Mouse (Mus musculus) liver, embryonic 16.5 days (tissue): ENCODE data around the gene Pxn. TPM values are rescaled to one million over a fixed set of nuclear protein-coding genes. Genes with fewer than 3 reads are reported as not detected.

Source experiments
- ATAC-seq: fragments of 200-750 bp; cut with Nextera tagmentation; 2 replicates; pipeline ENCODE4 v1.8.0; 2017; ENCODE audit warnings: low read depth, mild to moderate bottlenecking, moderate number of reproducible peaks, moderate library complexity
- H3K27ac ChIP-seq: fragments of 300-500 bp; sonication (generic); 2 replicates; pipeline ENCODE4 v1.5.1; 2014; ENCODE audit warnings: mild to moderate bottlenecking, low read length
- H3K27me3 ChIP-seq: fragments of 300-500 bp; sonication (generic); 2 replicates; pipeline ENCODE4 v1.6.1; 2014; ENCODE audit warnings: low read depth, low read length, mixed read lengths; ENCODE audit not compliant: control insufficient read depth, insufficient read depth
- H3K36me3 ChIP-seq: fragments of 300-500 bp; sonication (generic); 2 replicates; pipeline ENCODE4 v1.6.1; 2014; ENCODE audit warnings: mild to moderate bottlenecking; ENCODE audit not compliant: control insufficient read depth, insufficient read depth
- H3K4me1 ChIP-seq: fragments of 300-500 bp; sonication (generic); 2 replicates; pipeline ENCODE4 v1.6.1; 2014; ENCODE audit warnings: low read depth, low read length, mixed read lengths; ENCODE audit not compliant: control insufficient read depth
- H3K4me2 ChIP-seq: fragments of 300-500 bp; sonication (generic); 2 replicates; pipeline ENCODE4 v1.6.1; 2014; ENCODE audit warnings: low read depth, low read length, mixed read lengths
- H3K4me3 ChIP-seq: fragments of 300-500 bp; sonication (generic); 2 replicates; pipeline ENCODE4 v1.5.1; 2014; ENCODE audit warnings: low read depth, mild to moderate bottlenecking, low read length
- H3K9ac ChIP-seq: fragments of 300-500 bp; sonication (generic); 2 replicates; pipeline ENCODE4 v1.6.1; 2014; ENCODE audit warnings: low read depth, low read length
- H3K9me3 ChIP-seq: fragments of 300-500 bp; sonication (generic); replicated peaks from 2 replicates; pipeline ENCODE4 v1.6.1; 2016; ENCODE audit warnings: low read length; ENCODE audit not compliant: control insufficient read depth
- WGBS: fragments of 180-500 bp; shearing (Covaris S2); extraction: QIAGEN DNeasy Blood & Tissue Kit; methylation state at CpG from one replicate; pipeline ENCODE4 v1.1.7; 2014; ENCODE audit not compliant: insufficient replicate concordance; 5-methylcytosine and 5-hydroxymethylcytosine counted together
- polyA plus RNA-seq: library from polyadenylated mRNA; unstranded; fragments of >200 nt; fragmentation: Nextera tagmentation; extraction: Ambion mirVana; gene quantifications from 2 replicates; pipeline ENCODE4 v1.2.1, GENCODE M21; 2015

The Pxn gene
- polyA plus RNA-seq, 1 experiment from 2014 or later, result 19.1 TPM

DNA sequence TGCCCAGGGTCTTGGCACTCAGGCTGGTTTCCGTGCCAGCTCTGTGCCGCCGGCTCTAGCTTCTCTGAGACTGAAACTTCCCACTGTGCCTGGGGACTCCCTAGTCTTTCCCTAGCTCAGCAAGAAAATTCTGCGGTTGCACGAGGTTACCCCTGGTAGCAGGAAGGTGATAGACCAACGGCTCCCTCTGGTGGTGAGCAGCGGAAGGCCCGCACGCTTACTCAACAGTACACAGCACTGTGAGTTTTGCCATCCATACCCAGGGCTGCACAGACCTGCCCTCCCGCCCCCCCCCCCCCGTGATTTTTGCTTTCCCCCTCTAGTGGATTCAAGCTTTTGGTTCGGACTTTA, 32.2 kb downstream of the Pxn start:
- H3K4me1 ChIP-seq, result peaks cover 55% of the 10 kb centered on the region
- H3K27ac ChIP-seq, result peak overlapping the region; percentile 18; the same call in 1 of the 2 replicates
- H3K27me3 ChIP-seq, result no peaks in the 10 kb centered on the region
- H3K9ac ChIP-seq, result peak overlapping the region; percentile 16; the same call in 1 of the 2 replicates
- WGBS, result under 1% methylated on average over 12 of the region's 12 CpGs
- H3K9me3 ChIP-seq, result no peaks in the 10 kb centered on the region
- no peaks in the 10 kb centered on the region for H3K36me3 ChIP-seq
- peak overlapping the region; percentile 12; the same call in 1 of the 2 replicates for H3K4me2 ChIP-seq
- peak; percentile 42 for ATAC-seq
- H3K4me3 ChIP-seq, result no peak overlapping the region

DNA sequence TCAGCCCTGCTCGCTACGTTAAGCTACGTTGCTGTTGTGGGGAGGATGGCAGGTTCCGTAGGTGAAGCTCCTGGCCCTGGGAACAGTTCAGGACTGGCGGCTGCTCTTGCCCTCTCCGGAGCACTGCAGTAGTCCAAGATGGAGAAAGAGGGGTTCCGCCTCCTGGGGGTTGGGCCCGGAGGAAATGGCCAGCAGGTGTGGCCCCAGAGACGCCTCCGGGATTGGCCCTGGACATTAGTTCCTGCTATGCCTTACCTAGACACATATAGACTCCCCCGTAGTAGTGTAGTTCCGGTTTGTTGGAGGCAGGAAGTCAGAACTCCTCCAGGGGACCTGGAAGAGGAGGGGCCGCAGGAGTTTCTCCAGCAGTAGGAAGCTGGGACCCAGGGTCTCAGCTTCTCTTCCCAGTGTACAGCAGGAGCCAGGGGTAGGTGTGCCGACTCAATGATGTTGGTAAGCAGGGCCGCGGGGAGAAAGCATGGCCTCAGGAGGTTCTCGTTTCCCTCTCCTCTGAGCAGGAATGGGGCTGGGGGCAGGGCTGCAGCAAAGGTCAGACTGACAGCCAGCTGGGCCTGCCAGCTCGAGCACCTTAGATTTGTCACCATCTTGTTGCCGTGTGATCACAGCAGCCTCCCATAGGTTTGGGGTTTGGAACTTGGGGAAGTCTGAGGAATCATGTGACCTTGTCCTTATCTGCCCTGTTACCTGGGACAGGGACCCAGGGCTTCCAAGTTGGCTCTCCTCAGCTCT, 36.3 kb downstream of the Pxn start:
- Histone ChIP-seq H3K36me3 (peaks cover 3% of the 10 kb centered on the region), H3K27me3 (no peaks in the 10 kb centered on the region), H3K4me3 (peak overlapping the region; percentile 39), H3K9me3 (no peaks in the 10 kb centered on the region), H3K4me1 (peaks cover 37% of the 10 kb centered on the region), H3K27ac (peak overlapping the region; percentile 90), H3K9ac (peak overlapping the region; percentile 48), H3K4me2 (peak overlapping the region; percentile 52)
- peak; percentile 30 for ATAC-seq
- WGBS, result 15% methylated on average over 19 of the region's 19 CpGs

DNA sequence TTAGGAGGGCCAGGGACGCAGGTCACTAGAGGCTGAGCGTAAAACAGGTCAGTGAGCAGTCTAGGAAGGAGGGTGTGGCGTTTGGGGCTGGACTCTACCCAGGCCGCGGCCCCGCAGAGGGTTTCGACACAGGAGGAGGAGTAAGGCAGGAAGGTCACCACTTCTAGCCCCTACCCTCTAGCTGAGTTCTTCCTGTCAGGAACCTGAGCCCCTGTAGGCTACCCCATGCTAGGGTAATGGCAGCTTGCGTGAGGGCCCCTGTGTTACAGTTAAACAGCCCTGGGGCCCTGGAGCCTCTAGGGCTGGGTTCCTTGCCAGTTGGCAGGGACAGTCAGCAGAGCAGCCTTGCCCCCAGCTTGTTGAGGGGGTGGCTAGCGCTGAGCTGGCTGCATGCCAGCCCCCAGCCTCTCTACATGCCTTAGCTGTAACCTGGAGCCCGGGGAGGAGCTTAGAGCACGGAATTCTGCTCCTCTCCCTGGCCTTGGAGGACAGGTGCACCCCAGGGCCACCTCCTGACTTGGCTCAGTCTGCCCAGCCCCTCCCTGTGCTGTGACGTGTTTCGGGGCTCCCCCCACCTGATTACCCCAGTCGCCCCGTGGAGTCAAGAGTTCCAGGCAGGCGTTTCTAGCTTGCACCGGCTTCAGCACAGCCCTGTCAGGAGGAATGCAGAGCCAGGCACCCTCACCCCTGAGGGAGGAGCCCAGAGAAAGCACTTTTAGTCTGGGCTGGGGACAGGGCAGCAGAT, 37.2 kb downstream of the Pxn start:
- peaks cover 28% of the 10 kb centered on the region for H3K4me1 ChIP-seq
- 36% methylated on average over 17 of the region's 17 CpGs for WGBS
- H3K4me2 ChIP-seq, result peak overlapping the region; percentile 52
- H3K36me3 ChIP-seq, result peaks cover 3% of the 10 kb centered on the region
- H3K27me3 ChIP-seq, result no peaks in the 10 kb centered on the region
- H3K9me3 ChIP-seq, result no peaks in the 10 kb centered on the region
- H3K4me3 ChIP-seq, result peak overlapping the region; percentile 39
- H3K9ac ChIP-seq, result peak overlapping the region; percentile 36; the same call in 1 of the 2 replicates
- H3K27ac ChIP-seq, result peak overlapping the region; percentile 90
- peak; percentile 84 for ATAC-seq

DNA sequence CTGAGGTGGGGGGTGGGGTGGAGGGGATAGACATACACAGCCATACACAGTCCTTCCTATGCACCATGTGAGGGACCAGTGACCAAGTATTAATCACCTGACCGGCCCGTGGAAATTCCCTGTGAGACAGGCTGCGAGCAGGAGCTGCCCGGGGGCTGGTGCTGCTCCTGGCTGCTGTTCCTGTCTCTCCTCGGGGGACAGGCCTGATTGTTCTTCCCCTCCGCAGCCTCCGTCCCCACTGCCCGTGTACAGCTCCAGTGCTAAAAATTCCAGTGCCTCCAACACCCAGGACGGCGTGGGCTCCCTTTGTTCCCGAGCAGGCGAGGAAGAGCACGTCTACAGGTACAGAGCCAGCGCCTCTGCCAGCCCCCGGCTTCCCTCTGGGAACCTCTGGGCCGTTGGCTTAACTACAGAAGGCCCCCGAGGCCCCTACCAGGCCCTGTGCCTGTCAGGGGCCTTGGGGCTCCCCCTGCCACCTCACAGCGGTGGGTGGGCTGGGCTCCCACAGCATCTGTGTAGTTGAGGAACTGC, 38.2 kb downstream of the Pxn start:
- H3K9ac ChIP-seq, result no peak overlapping the region
- no peak overlapping the region for H3K4me3 ChIP-seq
- H3K27ac ChIP-seq, result no peak overlapping the region
- peaks cover 24% of the 10 kb centered on the region for H3K4me1 ChIP-seq
- ATAC-seq, result no peak
- peak overlapping the region; percentile 52; the same call in 1 of the 2 replicates for H3K4me2 ChIP-seq
- H3K36me3 ChIP-seq, result peaks cover 3% of the 10 kb centered on the region
- H3K9me3 ChIP-seq, result no peaks in the 10 kb centered on the region
- WGBS, result 51% methylated on average over 18 of the region's 18 CpGs
- H3K27me3 ChIP-seq, result no peaks in the 10 kb centered on the region

GRCm38 (mm10) chr5:115545636-115546035, 39.2 kb downstream of the Pxn start:
- peaks cover 3% of the 10 kb centered on the region for H3K36me3 ChIP-seq
- ATAC-seq, result no peak

GRCm38 (mm10) chr5:115546536-115546935, 40.1 kb downstream of the Pxn start:
- Histone ChIP-seq H3K27ac (no peak overlapping the region), H3K4me1 (peaks cover 24% of the 10 kb centered on the region), H3K9me3 (no peaks in the 10 kb centered on the region), H3K36me3 (peaks cover 3% of the 10 kb centered on the region), H3K9ac (no peak overlapping the region), H3K4me2 (no peak overlapping the region), H3K27me3 (no peaks in the 10 kb centered on the region), H3K4me3 (no peak overlapping the region)
- 77% methylated on average over 11 of the region's 11 CpGs for WGBS
- ATAC-seq, result no peak

More at GRCm38 (mm10) chr5:115545636-115546035, 39.2 kb downstream of the Pxn start:
- 87% methylated on average over 14 of the region's 14 CpGs for WGBS
- no peaks in the 10 kb centered on the region for H3K27me3 ChIP-seq
- no peak overlapping the region for H3K4me3 ChIP-seq
- H3K9ac ChIP-seq, result no peak overlapping the region
- peaks cover 24% of the 10 kb centered on the region for H3K4me1 ChIP-seq
- no peak overlapping the region for H3K27ac ChIP-seq
- H3K4me2 ChIP-seq, result no peak overlapping the region
- H3K9me3 ChIP-seq, result no peaks in the 10 kb centered on the region

DNA sequence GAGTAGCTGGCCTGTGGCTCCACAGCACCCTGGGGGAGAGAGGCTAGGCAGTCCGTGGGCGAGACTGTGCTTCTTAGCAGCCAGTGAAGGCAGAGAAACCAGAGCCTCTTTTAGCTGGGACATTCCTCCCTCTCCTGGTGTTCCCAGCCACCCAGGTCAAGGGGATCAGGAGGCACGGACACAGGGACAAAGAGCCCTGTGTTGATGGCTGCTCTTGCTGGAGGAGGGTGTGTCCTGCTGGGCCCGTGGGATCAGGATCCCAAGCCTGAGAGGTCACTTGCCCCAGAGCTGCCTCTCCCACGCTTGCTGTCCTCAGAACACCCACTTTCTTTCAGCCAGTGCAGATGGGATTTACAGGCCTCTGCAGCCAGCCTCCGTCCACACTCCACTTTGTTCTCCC, 40.5 kb downstream of the Pxn start:
- no peak overlapping the region for H3K9ac ChIP-seq
- peaks cover 4% of the 10 kb centered on the region for H3K36me3 ChIP-seq
- 73% methylated on average over 6 of the region's 6 CpGs for WGBS
- no peak overlapping the region for H3K4me2 ChIP-seq
- H3K4me1 ChIP-seq, result peaks cover 23% of the 10 kb centered on the region
- no peak overlapping the region for H3K4me3 ChIP-seq
- ATAC-seq, result no peak
- H3K9me3 ChIP-seq, result no peaks in the 10 kb centered on the region
- no peaks in the 10 kb centered on the region for H3K27me3 ChIP-seq
- no peak overlapping the region for H3K27ac ChIP-seq

DNA sequence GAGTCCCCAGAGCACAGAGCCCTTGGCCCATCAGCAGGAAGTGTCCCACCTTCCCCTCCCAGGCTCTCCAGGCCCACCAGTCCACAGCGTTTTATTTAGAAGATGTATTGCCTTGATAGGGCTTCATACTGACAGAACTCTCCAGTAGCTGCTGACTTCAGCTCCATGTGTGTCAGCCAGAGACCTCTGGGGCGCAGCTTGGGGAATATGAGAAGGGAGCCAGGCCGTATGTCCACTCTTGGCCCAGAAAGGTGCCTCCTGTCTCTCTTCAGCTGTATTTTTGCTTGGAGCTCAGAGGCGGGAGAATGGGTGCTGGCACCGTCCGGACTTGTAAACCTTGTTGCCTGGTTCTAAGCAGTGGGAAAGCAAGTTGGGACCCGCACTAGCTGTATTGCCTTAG, 40.9 kb downstream of the Pxn start:
- Histone ChIP-seq H3K4me2 (no peak overlapping the region), H3K36me3 (peaks cover 6% of the 10 kb centered on the region), H3K27me3 (no peaks in the 10 kb centered on the region), H3K9ac (no peak overlapping the region), H3K4me3 (no peak overlapping the region), H3K4me1 (peaks cover 19% of the 10 kb centered on the region), H3K27ac (no peak overlapping the region), H3K9me3 (no peaks in the 10 kb centered on the region)
- ATAC-seq, result no peak
- WGBS, result 78% methylated on average over 7 of the region's 7 CpGs
